Mouse (Mus musculus) liver, embryonic 13.5 days (tissue): ENCODE data around the gene Ypel4. TPM values are rescaled to one million over a fixed set of nuclear protein-coding genes. Genes with fewer than 3 reads are reported as not detected.
A peak's percentile ranks its signal among the peaks of the same experiment; 100 is the strongest.
"Not testable (repeated sequence)": the region's sequence is repeated elsewhere in the genome, so short reads cannot be mapped to it uniquely, and the experiment has no call there.

ENCODE experiments used
- ATAC-seq: fragments of 200-750 bp; cut with Nextera tagmentation; 2 replicates; pipeline ENCODE4 v1.8.0; 2017; ENCODE audit warnings: low read depth, mild to moderate bottlenecking, moderate number of reproducible peaks, moderate library complexity
- DNase-seq: peaks from one replicate; pipeline ENCODE4 v3.0.0; 2022
- H3K27ac ChIP-seq: fragments of 300-500 bp; sonication (generic); 2 replicates; pipeline ENCODE4 v1.5.1; 2015; ENCODE audit warnings: moderate library complexity, mild to moderate bottlenecking, inconsistent platforms
- H3K27me3 ChIP-seq: fragments of 300-500 bp; sonication (generic); 2 replicates; pipeline ENCODE4 v1.6.1; 2015; ENCODE audit warnings: mild to moderate bottlenecking, inconsistent platforms
- H3K36me3 ChIP-seq: fragments of 300-500 bp; sonication (generic); 2 replicates; pipeline ENCODE4 v1.6.1; 2015; ENCODE audit warnings: mild to moderate bottlenecking, inconsistent platforms
- H3K4me1 ChIP-seq: fragments of 300-500 bp; sonication (generic); replicated peaks from 2 replicates; pipeline ENCODE4 v1.6.1; 2015; ENCODE audit warnings: inconsistent platforms
- H3K4me2 ChIP-seq: fragments of 300-500 bp; sonication (generic); 2 replicates; pipeline ENCODE4 v1.6.1; 2015; ENCODE audit warnings: inconsistent platforms, mild to moderate bottlenecking, moderate library complexity
- H3K4me3 ChIP-seq: fragments of 300-500 bp; sonication (generic); replicated peaks from 2 replicates; pipeline ENCODE4 v1.5.1; 2015; ENCODE audit warnings: mild to moderate bottlenecking, inconsistent platforms
- H3K9ac ChIP-seq: fragments of 300-500 bp; sonication (generic); 2 replicates; pipeline ENCODE4 v1.6.1; 2015; ENCODE audit warnings: mild to moderate bottlenecking, inconsistent platforms
- H3K9me3 ChIP-seq: fragments of 300-500 bp; sonication (generic); replicated peaks from 2 replicates; pipeline ENCODE4 v1.6.1; 2016; ENCODE audit warnings: inconsistent platforms
- WGBS: fragments of 180-500 bp; shearing (Covaris S2); methylation state at CpG from one replicate; pipeline ENCODE4 v1.1.7; 2015; ENCODE audit not compliant: insufficient replicate concordance; 5-methylcytosine and 5-hydroxymethylcytosine counted together
- polyA plus RNA-seq: library from polyadenylated mRNA; unstranded; fragments of >200 nt; fragmentation: Nextera tagmentation; extraction: Ambion mirVana; gene quantifications from 2 replicates; pipeline ENCODE4 v1.2.1, GENCODE M21; 2015

Gene Ypel4
- polyA plus RNA-seq, 1 experiment from 2014 or later = 57.8 TPM

DNA sequence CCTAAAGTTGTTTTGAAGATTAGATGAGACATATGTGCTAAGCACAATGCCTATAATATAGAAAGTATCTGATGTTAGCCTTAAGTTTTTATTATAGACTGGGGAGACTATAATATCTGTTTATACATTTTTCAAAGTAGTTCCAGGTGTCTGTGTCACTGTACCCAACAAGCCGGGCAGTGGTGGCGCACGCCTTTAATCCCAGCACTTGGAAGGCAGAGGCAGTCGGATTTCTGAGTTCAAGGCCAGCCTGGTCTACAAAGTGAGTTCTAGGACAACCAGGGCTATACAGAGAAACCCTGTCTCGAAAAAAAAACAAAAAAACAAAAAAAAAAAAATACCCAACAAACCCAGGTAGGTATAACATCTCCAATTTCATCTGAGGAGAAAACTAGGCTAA, 5.7 kb upstream of the Ypel4 start:
- DNase-seq, ATAC-seq, H3K27me3 ChIP-seq, H3K9me3 ChIP-seq: not testable (repeated sequence)
- H3K4me2 ChIP-seq = peak overlapping the region; percentile 72
- peaks cover 31% of the 10 kb centered on the region for H3K36me3 ChIP-seq
- H3K27ac ChIP-seq = peak overlapping the region; percentile 89; the same call in 1 of the 2 replicates
- peak overlapping the region; percentile 75; the same call in 1 of the 2 replicates for H3K9ac ChIP-seq
- WGBS = 80% methylated on average over 5 of the region's 5 CpGs
- H3K4me1 ChIP-seq = peaks cover 89% of the 10 kb centered on the region
- peak overlapping the region; percentile 79 for H3K4me3 ChIP-seq

DNA sequence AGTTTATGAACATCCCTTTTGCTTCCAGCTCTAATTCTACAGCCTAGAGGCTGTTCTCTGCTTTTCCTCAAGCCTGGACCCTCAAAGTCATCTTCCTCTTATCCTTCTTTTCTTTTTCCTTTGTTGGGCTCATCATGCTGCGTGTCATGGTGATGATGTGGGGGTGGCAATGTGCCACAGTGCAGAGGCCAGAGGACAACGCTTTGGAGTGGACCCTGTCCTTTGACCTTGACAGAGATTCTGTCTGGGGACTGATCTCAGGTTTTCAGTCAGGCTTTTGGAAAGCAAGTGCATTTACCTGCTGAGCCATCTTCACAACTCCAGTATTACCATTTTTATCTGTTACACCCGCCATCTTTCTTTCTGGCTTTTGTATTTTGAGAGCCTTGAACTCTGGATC, 2.7 kb upstream of the Ypel4 start:
- Histone ChIP-seq H3K27ac (peak overlapping the region; percentile 100), H3K36me3 (peaks cover 7% of the 10 kb centered on the region), H3K4me2 (no peak overlapping the region), H3K27me3 (no peaks in the 10 kb centered on the region; the same call in 1 of the 2 replicates), H3K4me1 (peaks cover 88% of the 10 kb centered on the region), H3K9ac (peak overlapping the region; percentile 27; the same call in 1 of the 2 replicates), H3K9me3 (no peaks in the 10 kb centered on the region), H3K4me3 (no peak overlapping the region)
- WGBS = 75% methylated on average over 3 of the region's 3 CpGs
- DNase-seq = no peak
- ATAC-seq = no peak

DNA sequence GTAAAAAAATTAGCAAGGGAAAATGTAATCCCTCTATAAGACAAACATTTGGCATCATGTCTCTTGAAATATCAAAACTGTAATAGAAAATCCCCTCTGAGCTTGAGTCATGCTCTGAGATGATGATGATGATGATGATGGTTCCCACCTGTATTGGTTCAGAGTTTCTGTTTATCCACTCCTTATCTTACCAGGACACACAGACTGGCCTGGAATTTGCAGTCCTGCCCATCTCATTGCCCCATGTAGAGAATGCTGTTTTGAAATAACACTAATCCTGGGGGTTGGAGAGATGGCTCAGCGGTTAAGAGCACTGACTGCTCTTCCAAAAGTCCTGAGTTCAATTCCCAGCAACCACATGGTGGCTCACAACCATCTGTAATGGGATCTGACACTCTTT, 1.5 kb upstream of the Ypel4 start:
- H3K27ac ChIP-seq = peak overlapping the region; percentile 100

GRCm38 (mm10) chr2:84734351-84734864, 550 bp downstream of the Ypel4 start:
- Histone ChIP-seq H3K4me2 (peak overlapping the region; percentile 86), H3K4me1 (peaks cover 98% of the 10 kb centered on the region), H3K27ac (peak overlapping the region; percentile 100), H3K4me3 (peak overlapping the region; percentile 76), H3K36me3 (peaks cover 38% of the 10 kb centered on the region), H3K9ac (peak overlapping the region; percentile 90), H3K27me3 (peaks cover 17% of the 10 kb centered on the region), H3K9me3 (no peaks in the 10 kb centered on the region)
- DNase-seq (no peak), ATAC-seq (no peak)
- 2% methylated on average over 11 of the region's 11 CpGs for WGBS

More for the DNA sequence above, 1.5 kb upstream of the Ypel4 start:
- no peak for DNase-seq
- Histone ChIP-seq H3K36me3 (peaks cover 18% of the 10 kb centered on the region), H3K9ac (peak overlapping the region; percentile 90), H3K4me1 (peaks cover 96% of the 10 kb centered on the region), H3K4me2 (peak overlapping the region; percentile 86), H3K4me3 (no peak overlapping the region), H3K9me3 (no peaks in the 10 kb centered on the region), H3K27me3 (peaks cover 10% of the 10 kb centered on the region)
- ATAC-seq = no peak
- 55% methylated on average over 1 of the region's 1 CpGs for whole genome bisulfite sequencing

- Histone ChIP-seq H3K9ac (peak overlapping the region; percentile 90), H3K4me2 (peak overlapping the region; percentile 86), H3K27ac (peak overlapping the region; percentile 100), H3K4me3 (peak overlapping the region; percentile 76), H3K4me1 (peaks cover 98% of the 10 kb centered on the region), H3K9me3 (no peaks in the 10 kb centered on the region), H3K36me3 (peaks cover 43% of the 10 kb centered on the region), H3K27me3 (peaks cover 17% of the 10 kb centered on the region)
- ATAC-seq (peak; percentile 18; the same call in 1 of the 2 replicates), DNase-seq (peak; percentile 36)
- WGBS = 3% methylated on average over 2 of the region's 2 CpGs
Observed at GRCm38 (mm10) chr2:84734919-84735318, 1.1 kb downstream of the Ypel4 start.

DNA sequence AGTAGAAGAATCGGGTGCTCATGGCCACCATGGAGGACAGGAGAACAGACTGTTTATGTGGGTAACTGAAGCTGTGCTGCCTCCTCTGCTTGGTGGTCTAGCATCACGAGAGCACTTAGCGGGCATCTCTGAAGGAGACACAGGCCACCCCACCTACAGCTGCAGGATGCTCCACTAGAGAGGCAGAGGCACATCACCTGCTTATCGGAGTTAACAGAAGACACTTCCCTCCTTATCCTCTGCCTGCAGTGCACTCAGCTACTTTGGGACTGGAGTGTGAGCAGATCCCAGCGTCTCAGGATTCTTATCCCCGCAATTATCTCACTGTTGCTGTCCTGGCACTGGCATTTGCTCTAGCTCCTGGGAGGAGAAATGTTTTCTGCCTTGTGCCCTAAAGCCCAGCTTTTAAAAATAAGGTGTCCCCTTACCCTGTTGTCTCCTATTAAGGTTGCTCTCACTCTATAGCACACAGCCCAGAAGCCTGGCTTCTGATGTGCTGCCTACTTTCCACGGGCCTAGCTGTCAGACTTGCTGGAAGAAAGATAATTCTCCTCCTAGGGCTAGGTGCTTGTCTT, 1.6 kb downstream of the Ypel4 start:
- WGBS = 5% methylated on average over 7 of the region's 7 CpGs
- peak; percentile 90 for DNase-seq
- H3K27me3 ChIP-seq = peaks cover 17% of the 10 kb centered on the region
- H3K4me2 ChIP-seq = peak overlapping the region; percentile 86
- peak overlapping the region; percentile 76 for H3K4me3 ChIP-seq
- H3K9ac ChIP-seq = peak overlapping the region; percentile 90
- peak overlapping the region; percentile 100 for H3K27ac ChIP-seq
- peak; percentile 92 for ATAC-seq
- peaks cover 98% of the 10 kb centered on the region for H3K4me1 ChIP-seq
- H3K9me3 ChIP-seq = no peaks in the 10 kb centered on the region
- H3K36me3 ChIP-seq = peaks cover 48% of the 10 kb centered on the region

DNA sequence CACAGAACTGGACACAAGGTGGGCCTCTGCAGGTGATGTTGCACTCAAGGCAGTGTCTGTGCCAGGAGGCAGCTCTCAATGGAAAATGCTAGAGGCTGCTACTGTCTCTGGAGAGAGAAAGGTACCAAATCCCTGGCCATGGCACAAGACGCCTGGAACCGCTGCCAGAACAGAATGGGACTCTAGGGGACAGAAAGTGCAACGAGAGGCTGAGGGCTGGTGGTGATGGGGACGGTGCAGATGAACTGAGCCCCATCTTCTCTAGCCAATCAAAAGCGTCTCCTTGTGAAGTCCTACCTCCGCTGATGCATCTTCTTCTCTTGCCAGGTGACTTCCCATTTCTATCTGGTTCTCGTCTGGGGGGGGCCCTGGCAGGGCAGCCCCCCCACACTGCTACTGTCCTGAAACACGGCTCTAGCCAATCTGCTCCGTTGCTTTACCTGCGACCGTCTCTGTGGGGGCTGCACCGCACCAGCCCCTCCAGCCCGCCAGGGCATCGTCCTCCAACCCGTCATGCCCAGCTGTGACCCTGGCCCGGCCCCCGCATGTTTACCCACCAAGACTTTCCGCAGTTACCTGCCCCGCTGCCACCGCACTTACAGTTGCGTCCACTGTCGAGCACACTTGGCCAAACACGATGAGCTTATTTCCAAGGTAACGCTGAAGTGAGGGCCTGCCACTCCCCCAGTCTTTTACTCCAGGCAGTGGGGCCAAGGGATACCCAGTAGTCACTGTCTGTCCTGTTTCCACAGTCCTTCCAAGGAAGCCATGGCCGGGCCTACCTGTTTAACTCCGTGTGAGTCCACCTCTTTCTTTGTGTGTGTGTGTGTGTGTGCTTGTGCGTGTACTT, 2.7 kb downstream of the Ypel4 start:
- Histone ChIP-seq H3K4me1 (peaks cover 98% of the 10 kb centered on the region), H3K4me3 (peak overlapping the region; percentile 76), H3K4me2 (peak overlapping the region; percentile 86), H3K9ac (peak overlapping the region; percentile 90), H3K9me3 (no peaks in the 10 kb centered on the region), H3K27me3 (peaks cover 17% of the 10 kb centered on the region), H3K36me3 (peaks cover 56% of the 10 kb centered on the region), H3K27ac (peak overlapping the region; percentile 100)
- ATAC-seq = no peak
- 13% methylated on average over 27 of the region's 27 CpGs for WGBS
- no peak for DNase-seq

DNA sequence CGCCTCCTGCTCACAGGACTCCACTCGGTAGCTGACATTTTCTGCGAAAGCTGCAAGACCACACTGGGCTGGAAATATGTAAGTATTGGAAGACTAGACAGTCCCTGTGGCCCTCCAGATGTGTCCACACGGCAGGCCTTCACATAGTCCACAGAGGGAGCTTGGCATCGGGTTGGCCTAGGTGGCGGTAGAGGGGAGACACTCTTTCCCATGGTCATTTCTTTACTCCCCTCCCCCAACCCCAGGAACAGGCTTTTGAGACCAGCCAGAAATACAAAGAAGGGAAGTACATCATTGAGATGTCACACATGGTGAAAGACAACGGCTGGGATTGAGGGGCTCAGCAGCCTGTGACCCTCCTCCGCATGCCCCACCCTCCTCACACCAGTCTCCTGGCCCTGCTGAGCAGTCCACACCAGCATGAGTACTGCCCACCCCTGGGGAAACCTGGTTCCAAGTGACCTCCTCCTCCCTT, 3.6 kb downstream of the Ypel4 start:
- 22% methylated on average over 8 of the region's 8 CpGs for WGBS
- peaks cover 56% of the 10 kb centered on the region for H3K36me3 ChIP-seq
- ATAC-seq = no peak

DNA sequence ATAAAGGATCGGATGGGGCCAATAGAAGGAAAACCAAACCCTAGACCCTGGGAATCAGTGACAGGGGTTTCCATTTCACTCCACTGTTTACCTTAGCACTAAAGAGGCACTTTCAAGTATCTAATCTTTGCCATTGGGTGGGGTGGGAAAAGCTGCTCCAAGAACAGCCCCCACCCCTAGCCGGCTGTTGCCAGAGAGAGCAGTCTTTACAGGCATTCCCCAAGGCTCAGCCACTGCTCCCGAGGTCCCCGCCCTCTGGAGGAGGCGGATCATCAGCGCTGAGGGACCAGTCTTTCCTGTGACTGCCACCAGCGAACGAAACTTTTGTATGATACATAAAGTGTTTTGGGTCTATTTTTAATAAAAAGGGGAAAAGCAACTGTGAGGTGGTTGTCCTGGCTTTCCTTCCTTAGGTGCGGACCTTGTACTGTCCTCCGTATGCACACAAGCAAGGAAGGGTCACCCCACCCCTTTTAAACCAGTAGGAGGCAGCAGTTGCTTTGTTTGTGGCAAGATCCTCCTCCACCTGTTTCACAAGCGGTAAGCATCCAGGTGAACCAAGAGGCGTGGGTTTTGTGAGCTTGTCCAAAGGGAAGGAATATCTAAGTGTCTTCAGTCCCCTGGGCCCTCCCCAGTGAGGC, 4.5 kb downstream of the Ypel4 start:
- H3K36me3 ChIP-seq = peaks cover 56% of the 10 kb centered on the region
- H3K4me3 ChIP-seq = peak overlapping the region; percentile 76
- H3K9ac ChIP-seq = peak overlapping the region; percentile 90

More for the DNA sequence above, 3.6 kb downstream of the Ypel4 start:
- Histone ChIP-seq H3K4me3 (peak overlapping the region; percentile 76), H3K9ac (peak overlapping the region; percentile 90), H3K9me3 (no peaks in the 10 kb centered on the region), H3K27me3 (peaks cover 17% of the 10 kb centered on the region), H3K4me1 (peaks cover 98% of the 10 kb centered on the region), H3K4me2 (peak overlapping the region; percentile 86), H3K27ac (peak overlapping the region; percentile 100)
- peak; percentile 36 for DNase-seq

GRCm38 (mm10) chr2:84740608-84741333, 6.9 kb downstream of the Ypel4 start:
- peak overlapping the region; percentile 85 for H3K27ac ChIP-seq
- peaks cover 55% of the 10 kb centered on the region for H3K36me3 ChIP-seq
- WGBS = 77% methylated on average over 15 of the region's 15 CpGs
- H3K9ac ChIP-seq = peak overlapping the region; percentile 12; the same call in 1 of the 2 replicates
- ATAC-seq (no peak), DNase-seq (no peak)
- peaks cover 89% of the 10 kb centered on the region for H3K4me1 ChIP-seq
- no peak overlapping the region; the same call in 1 of the 2 replicates for H3K4me3 ChIP-seq
- peaks cover 25% of the 10 kb centered on the region for H3K27me3 ChIP-seq
- peak overlapping the region; percentile 91 for H3K4me2 ChIP-seq
- H3K9me3 ChIP-seq = no peaks in the 10 kb centered on the region

More for the DNA sequence above, 4.5 kb downstream of the Ypel4 start:
- H3K27me3 ChIP-seq = peaks cover 17% of the 10 kb centered on the region
- H3K4me1 ChIP-seq = peaks cover 98% of the 10 kb centered on the region
- DNase-seq (peak; percentile 48), ATAC-seq (no peak)
- peak overlapping the region; percentile 86 for H3K4me2 ChIP-seq
- H3K9me3 ChIP-seq = no peaks in the 10 kb centered on the region
- 4% methylated on average over 12 of the region's 12 CpGs for WGBS
- H3K27ac ChIP-seq = peak overlapping the region; percentile 100
